Mouse (Mus musculus) ovary, postnatal 10 days (tissue): Measurements from ENCODE around the gene Ppp4r4.
"Not testable (repeated sequence)": the region's sequence is repeated elsewhere in the genome, so short reads cannot be mapped to it uniquely, and the experiment has no call there.

Experiments used
- DNase-seq: peaks from one replicate; pipeline ENCODE4 v3.0.0; 2022; ENCODE audit warnings: low spot score

Gene Ppp4r4

GRCm38 (mm10) chr12:103634430-103634829 is 102.3 kb downstream of the Ppp4r4 start:
- DNase-seq, result no peak

GRCm38 (mm10) chr12:103635846-103636245 is 103.8 kb downstream of the Ppp4r4 start:
- no peak for DNase-seq

GRCm38 (mm10) chr12:103643336-103643735 is 111.3 kb downstream of the Ppp4r4 start:
- DNase-seq, result peak; percentile 75

GRCm38 (mm10) chr12:103643818-103644217 is 111.7 kb downstream of the Ppp4r4 start:
- DNase-seq, result no peak

GRCm38 (mm10) chr12:103644601-103645000 is 112.5 kb downstream of the Ppp4r4 start:
- DNase-seq, result no peak

- DNase-seq, result no peak
Observed at GRCm38 (mm10) chr12:103646314-103646713, 114.2 kb downstream of the Ppp4r4 start.

- no peak for DNase-seq
Observed at GRCm38 (mm10) chr12:103653836-103654235, 121.8 kb downstream of the Ppp4r4 start.

GRCm38 (mm10) chr12:103655123-103656044 is 123.3 kb downstream of the Ppp4r4 start:
- no peak for DNase-seq

- DNase-seq, result no peak
Observed at GRCm38 (mm10) chr12:103656848-103657626, 125.0 kb downstream of the Ppp4r4 start, which contains the start of gene Serpina6. TSS of gene Serpina6 (minus strand) at chr12:103657212.

GRCm38 (mm10) chr12:103657991-103658390 is 125.9 kb downstream of the Ppp4r4 start:
- no peak for DNase-seq

GRCm38 (mm10) chr12:103659171-103659570 is 127.1 kb downstream of the Ppp4r4 start:
- DNase-seq, result no peak

GRCm38 (mm10) chr12:103660076-103660475 is 128.0 kb downstream of the Ppp4r4 start:
- DNase-seq, result no peak

GRCm38 (mm10) chr12:103662053-103662452 is 130.0 kb downstream of the Ppp4r4 start:
- not testable (repeated sequence) for DNase-seq
